Mouse (Mus musculus) urinary bladder, postnatal 36 days (tissue): ENCODE measurements at regions not wholly inside any gene's neighbourhood (a gene's known extent, or its start where the extent isn't known, plus 50 kb on each side); places are given as distances from the start of the nearest gene placed in this dataset.

Experiments used
- DNase-seq, 2 experiments: peaks; one replicate each; pipeline ENCODE4 v3.0.0; 2022; ENCODE audit warnings: low spot score in 2 of 2, mixed read lengths in 1 of 2

DNA sequence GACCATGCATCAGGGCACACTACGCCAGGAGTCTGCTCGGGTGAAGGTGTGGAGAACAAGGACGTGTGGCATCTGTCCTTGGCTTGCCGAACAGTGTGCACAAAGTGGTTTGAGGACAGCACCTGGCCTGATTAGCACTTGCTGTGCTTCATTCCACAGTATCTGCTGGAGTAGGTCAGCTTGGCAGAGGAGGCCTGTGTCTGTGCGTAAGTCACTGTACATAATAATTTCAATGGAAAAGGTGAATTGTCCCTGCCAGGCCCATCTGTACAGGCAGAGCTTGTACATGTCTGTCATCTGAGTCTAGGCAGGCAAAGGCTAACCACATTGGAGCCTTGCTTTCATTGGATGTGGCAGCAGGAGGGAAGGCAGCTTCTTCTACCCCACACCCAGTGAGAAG is 979.5 kb upstream of the Car8 start:
- no peak for DNase-seq

DNA sequence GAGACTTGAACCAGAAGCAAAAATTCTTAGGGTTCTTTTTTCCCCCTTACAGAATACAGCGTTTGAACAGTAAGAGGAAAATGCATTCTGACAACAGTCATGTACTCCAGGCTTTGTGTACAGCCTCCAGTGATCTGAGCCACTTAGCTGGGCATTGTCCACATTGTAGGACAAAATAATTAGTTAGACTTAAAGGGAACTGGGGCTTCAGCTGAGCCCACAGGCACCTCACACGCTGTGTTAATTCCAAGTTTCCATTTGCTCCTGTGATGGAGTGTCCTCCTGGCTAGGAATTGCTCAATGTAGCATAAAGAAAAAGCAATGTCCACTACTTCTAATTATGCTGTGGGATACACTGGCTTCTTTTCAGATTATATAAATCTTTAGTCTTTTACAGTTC is 969.8 kb upstream of the Car8 start:
- DNase-seq, result no peak

DNA sequence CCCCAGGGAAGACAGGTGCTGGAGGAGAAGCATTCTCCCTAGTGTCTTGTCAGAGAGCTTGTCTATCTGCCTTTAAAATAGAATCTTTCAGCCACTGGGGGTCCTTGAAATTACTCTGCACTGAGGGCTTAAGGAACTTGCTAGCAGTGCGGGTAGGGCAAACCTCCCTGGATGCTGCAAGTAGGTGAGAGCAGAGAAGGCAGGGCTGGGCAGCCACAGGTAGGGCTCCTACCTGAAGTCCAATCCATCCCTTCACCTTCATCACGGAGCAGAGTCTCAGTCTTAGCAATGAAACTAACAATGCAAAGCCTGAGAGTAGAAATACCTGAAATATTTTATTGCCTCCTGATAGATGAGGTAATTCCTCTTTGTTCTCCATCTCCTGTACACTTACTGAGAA is 961.2 kb upstream of the Car8 start:
- no peak for DNase-seq

DNA sequence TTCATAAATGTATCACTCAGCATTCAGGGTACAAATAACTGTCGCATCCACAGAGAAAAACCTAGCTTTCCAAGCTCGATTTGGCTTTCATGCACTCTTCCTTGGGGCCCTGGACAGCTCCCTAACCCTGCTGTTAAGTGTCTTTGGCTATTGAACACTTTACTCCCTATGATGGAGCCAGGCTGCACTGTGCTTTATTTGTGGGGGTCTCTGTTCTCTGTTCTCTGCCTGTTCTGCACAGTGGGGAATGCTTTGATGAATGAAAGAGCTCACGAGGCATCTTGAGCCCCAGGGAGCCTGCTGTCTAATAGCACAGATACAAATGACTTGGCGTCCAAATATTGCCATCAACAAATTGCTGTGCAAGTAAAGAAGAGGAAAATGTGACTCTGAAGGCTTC is 957.6 kb upstream of the Car8 start:
- no peak for DNase-seq

DNA sequence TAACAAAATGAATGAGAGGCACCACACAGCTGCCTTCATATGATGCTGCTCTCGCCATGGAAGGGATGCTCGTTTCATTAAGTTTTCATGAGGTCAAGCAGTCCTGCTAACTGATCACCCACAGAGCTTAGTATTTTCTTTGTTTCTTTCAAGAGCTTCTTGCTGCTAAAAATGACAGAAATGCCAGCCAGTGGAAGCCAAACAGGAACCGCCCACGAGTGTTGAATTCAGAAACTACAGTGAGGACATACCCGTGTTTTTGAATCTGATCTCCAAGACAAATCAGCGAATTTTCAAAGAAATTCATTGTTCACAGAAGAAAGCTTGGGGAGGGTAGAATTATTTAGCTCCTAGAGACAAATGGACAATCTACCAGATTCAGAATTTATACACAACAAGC is 954.3 kb upstream of the Car8 start:
- DNase-seq, result no peak

DNA sequence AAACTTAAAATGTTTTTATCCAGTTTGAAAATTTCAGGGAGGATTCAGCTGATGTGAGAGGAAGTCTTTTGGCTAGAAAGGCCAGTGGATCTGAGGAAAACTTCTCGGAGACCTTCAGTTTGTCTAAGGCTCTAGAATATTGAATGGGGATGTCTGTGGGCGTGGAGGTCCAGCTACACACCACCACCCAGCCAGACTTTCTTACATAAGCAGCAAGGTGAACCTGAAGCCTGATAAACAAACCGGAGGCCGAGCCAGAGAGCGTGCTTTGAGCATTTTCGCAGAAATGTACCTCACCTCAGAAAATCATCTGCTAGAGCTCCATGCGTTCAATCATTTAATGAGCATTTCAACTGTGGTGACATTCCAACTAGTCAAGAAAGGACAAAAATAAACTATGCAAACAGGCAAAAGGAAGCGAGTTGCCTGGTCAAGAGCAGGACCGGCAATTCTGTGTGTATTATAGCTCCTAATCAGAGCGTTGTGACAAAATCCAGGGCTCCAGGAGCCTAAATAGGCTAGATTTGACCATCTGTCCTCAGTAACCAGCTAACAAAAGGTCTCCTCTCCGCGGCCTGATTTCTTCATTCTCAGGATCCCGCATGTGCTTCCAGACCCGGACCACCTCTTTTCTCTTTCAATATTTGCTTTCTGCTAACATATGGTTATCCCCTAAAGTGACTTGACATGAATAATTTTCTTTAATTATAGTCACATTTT is 946.5 kb upstream of the Car8 start:
- no peak for DNase-seq

DNA sequence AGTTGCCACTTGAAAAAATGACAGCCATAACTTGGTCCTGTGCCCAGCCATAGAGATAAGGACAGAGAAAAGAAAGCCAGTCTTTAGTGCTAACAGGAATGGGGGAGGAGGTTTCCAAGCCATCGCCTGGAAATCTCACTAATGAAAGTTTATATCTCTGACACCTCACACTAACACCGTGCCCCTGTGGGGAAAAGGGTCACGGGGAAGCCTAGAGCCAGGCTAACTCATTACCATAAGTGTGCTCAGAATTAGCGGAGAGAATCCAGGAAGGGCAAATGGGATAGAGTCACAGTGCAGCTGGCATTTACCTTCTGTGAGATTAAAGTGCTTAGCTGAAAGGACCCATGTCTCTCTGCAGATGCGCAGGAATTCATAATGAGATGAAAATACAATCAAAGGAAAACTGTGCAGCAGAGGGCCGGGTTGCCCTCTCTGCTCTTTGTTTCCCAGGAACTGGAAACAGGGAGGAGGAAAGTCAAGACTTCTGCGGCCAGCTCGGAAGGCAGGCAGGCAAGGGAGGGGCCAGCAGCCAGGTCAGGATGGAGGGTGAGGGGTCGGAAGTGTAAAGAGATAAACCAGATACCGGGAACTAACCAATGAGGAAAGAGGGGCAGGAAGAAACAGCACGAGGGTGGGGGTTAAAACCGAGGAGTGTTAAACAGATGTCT is 945.7 kb upstream of the Car8 start:
- no peak for DNase-seq

DNA sequence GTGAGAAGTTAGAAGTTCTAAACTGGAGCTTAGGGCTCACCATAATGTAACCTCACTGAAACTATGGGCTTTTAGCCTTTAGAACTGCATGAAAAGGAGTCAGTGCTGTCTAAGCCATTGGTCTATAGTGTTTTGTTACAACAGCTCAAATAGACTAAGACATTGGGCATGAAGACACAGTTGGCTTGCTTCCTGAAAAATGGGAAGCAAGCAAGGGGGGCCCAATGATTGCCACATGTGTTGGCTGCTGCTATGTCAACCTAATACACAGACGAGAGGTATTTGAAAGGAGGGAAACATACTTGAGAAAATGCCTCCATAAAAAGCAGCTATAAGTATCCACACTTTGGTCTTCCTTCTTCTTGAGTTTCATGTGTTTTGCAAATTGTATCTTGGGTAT is 935.5 kb upstream of the Car8 start:
- no peak for DNase-seq

DNA sequence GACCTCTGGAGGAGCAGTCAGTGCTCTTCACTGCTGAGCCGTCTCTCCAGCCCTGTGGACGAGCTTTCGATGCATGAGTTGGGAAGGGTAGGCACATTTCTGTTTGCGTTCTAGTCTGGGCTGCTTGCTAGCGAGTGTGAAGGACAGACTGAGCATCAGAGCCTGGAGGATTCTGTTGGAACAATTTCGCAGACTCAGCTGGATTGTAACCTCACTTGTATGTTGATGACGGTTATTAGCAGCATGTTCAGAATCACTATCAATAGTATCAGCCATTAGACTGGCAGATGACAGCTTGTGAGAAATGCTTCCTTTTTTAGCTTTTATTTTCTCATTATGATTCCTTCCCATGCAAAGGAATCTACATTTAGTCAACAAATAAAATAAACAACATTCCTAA is 923.5 kb upstream of the Car8 start:
- no peak for DNase-seq

DNA sequence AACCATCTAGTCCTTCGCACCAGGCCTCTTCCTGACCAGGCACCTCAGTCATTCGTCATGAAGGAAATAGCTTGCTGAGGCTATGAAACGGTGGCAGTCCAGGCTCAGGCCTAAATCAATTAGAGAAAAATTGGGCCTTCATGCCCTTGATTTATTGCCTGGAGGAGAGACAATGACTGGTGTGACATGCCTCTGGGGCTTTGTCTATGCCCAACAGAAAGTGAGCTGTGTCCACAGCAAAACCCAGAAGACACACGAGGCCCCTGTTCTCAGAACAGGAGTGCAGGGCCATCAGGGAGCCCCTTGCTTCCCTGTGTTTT is 922.9 kb upstream of the Car8 start:
- DNase-seq, result no peak

DNA sequence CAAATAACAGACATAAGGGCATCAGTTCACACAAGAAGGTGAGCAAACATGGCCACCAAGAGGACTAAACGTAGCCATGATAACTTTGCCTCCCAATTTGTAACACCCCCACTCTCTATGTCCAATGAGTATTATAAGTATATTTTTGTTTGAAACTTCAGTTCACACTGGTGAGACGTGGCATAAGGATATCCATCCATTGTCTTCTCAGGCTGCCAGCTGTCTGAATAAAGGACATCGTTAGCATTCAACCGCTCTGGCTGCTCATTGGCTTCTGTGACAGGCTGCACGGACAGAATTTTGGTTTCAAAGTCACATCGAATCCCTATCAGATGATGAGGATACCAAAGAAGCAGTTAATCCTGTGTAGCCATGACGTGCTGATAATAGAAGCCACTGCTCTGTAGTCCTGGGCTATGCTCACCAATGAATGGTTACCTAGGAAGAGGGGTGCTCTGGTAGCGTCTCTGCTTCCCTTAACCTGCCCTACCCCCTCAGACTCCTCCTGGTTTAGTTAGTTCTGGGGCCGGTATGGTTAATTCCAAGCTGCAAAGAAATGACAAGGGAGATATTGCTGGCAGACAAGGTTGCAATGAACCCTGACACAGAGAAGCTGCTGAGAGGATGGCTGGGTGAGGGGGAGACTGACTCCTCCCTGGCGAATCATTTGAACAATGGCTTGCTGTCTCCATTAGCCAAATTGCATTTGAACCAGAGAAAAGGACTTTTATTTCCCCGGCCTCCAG is 922.4 kb upstream of the Car8 start:
- DNase-seq, result no peak

DNA sequence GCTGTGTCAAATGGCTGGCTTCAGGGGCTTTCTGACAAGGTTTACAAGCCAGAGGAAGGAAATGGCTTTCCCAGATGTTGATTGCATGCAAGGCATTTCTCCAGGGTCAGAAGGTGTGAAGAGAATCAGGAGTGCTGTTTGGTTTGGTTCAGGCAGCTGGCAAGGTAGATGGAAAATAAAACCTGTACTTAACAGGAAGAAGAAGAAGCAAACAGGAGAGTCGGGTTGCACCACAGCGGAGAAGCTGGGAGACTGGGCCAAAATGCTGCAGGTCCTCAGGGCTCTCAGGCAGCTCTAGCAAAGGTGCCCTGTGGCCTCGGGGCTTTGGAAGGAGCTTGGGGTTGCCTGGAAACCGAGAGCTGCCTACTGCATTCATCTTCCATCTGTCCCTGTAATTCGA is 908.9 kb upstream of the Car8 start:
- DNase-seq, result no peak

DNA sequence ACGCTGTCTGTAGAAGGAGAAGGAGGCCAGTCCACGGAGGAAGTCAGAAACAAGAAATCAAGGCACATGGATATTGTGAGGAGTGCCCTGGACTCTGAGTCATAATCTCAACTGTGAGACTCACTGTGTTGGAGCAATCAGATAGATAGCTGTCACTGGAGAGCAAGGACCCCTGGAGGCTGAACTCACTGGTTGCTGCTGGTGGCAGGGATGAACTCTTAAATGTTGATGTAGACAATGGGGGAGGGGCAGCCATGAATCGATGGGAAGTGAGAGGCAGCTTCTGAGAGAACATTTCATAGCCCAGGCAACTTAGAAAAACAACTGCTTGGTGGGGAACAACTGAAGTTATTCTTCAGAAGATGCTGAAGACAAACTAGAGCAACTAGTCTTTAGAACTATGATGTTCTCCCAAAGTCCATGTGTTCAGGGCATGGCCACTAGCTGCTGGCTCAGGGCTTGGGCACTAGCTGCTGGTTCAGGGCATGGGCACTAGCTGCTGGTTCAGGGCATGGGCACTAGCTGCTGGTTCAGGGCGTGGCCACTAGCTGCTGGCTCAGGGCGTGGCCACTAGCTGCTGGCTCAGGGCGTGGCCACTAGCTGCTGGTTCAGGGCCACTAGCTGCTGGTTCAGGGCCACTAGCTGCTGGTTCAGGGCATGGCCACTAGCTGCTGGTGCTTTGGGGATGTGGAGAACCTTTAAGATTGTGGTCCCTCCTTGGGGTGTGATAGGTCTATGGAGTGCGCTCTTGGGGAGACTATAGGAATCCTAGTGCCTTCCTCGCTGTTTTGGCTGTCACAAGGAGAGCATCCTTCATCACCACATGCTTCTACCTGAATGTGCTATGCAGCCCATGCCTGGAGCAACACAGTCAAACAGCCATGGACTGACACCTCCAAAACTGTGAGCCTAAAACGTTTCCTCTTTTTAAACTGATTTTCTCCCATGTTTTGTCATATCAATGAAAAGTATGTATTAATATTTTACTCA is 905.7 kb upstream of the Car8 start:
- DNase-seq, result no peak

DNA sequence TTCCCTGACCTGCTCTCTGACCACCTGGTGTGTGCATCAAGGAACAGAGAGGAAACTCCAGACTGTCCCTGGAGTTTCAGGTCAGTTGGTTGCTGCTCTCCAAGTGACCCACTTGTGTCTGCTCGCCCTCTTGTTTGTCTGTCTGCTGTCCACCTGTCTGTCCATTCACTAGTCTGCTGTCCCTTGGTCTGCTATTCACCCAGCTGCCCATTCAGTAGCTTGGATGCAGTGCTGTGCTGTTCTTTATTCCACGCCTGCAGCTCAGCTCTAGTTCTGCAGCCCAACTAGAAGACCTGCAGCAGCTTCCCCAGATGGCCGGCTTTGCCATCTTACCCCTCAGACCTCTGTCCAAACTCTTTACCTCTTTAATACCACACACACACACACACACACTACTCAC is 904.2 kb upstream of the Car8 start:
- DNase-seq, result no peak

DNA sequence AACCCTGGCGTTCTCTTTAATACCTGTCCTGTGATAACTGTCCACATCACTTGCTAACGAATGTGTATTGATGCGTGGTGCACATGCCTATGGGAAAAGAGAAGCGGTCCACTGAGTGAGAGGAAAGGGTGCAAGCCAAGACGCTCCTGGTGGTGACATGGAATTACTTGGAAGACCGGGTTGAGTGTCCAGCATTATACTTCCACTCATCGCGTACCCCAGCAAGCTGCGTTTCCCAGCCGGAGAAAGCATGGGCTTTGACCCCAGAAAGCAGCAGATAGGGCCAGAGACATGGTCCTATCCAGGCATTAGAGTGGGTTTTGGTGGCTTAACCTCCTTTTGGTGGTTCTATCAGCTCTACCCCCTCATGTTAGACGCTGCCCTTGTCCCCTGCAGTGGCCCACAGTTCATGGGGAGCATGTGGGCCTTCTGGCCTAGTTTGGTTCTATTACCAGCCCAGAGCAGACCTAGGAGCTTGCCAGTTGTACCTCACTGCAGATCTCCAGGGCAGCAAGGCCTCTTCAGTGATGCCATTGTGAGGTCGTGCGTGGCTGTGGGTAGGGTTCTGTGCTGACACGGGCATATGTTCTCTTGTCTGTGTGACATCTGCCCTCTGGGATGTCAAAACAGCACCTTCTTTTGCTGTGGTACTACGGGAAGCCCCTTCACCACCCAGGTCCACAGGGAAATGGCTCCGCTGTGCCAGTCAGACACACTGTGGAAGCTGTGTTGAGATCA is 903.3 kb upstream of the Car8 start:
- DNase-seq, result no peak

DNA sequence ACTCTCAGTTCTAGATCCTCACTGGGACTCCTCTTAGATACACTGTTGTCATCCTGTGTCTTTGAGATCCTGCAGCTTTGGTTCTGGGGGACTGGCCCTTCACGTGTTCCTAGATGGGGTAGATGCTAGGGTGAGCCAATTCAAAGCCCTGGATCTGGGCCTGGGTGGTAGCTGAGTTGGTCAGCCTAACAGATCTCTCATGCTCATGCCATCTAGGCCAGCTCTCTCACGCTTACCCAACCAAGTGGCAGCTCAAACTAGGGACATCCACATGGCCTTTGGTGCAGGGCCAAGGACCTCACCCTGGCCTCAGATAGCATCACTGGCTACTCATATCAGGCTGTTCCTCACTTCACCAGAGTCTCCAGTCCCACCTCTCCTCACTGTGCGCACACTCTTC is 901.9 kb upstream of the Car8 start:
- DNase-seq, result no peak

DNA sequence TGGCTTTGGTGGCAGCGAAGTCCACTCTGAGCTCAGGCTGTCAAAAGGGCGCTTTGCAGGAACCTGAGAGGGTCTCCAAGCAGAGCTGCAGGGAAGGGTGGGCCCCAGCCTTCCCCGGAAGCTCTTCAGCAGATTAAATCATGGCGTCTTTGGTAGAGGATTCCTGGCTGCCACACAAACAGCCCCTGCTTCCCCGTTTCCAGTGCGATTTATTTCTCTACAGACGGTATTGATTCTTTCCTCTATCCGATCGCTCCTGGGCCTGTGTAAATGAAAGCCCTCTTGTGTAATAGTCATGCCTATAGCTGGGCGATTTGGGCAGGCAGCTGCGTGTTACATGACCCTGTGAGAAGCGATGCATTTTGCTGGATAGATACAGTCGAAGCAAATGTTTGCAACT is 897.8 kb upstream of the Car8 start:
- no peak for DNase-seq

DNA sequence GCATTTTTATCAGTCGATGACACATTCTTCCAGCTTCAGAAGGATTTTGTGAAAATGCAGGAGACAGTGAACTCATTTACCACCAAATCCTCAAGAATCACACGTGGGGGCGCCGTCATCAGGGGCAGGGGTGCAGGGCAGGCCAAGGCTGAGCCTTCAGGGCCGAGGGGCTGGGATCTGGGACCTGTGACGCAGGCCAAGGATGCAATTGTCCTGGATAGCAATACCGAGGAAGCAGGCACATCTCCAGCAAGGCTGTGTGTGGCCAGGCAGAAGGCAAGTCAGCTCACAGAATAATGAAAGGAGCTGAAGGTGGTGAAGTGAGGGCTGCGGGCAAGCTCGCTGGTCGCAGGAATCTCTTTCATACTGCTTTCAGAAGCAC is 897.3 kb upstream of the Car8 start:
- no peak for DNase-seq

DNA sequence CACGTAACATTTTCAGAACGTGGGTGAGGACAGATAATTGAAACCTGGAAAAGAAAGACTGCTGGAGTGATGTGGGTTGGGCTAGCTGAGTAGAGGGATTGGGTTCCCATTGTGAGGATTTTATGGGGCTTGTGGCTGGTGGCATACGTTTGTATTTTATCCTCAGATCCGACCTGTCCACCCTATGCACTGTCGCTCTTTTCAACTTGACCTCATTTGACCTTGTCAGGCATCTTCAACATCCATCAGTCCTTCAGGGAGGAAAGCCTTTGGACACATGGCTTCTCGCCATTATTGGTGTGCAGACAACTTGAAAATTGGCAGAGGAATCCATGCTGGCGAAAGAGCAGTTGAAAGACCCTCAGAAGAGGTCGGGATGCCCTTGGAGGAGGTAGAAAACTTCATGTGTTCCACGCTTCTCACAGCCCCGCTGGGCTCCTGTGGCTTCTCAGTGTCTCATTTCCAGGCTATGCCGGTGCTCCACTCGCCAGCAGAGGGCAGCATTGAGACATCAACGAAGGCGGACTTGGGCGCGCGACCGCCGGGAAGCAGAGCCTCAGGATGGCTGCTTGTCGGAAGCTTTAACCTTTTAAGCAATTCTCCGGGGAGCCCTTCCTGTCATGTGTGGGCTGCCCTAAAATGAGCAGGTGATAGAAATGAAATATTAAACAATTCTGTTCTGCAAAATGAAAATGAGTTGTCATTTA is 896.8 kb upstream of the Car8 start:
- DNase-seq, result peak; percentile 87 to 90

DNA sequence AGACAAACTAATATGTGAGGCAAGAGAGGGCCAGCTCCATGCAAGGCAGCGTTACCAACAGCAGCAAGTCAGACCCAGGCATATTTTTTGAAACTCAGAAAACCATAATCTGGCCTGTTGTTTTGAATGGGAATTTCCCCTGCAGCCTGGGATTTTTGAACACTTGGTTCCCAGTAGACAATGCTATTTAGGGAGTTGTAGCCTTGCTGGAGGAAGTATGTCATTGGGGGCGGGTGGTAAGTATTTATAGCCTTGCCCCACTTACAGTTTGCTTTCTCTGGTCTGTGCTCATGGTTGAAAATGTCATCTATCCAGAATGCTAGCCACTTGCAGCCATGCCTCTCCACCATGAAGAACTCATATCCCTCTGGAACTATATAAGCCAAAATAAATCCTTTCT is 894.9 kb upstream of the Car8 start:
- no peak for DNase-seq
